Mouse (Mus musculus) testis, adult 2 months (tissue): ENCODE results near the gene Kremen1. TPM values are rescaled to one million over a fixed set of nuclear protein-coding genes. Genes with fewer than 3 reads are reported as not detected.

Experiments used
- H3K27ac ChIP-seq: fragments of 200-500 bp; 2 replicates; pipeline ENCODE4 v1.5.1; 2012; ENCODE audit warnings: low read depth, low read length; ENCODE audit not compliant: control insufficient read depth, insufficient read depth
- H3K27me3 ChIP-seq: fragments of 200-500 bp; 2 replicates; pipeline ENCODE4 v1.6.1; 2012; ENCODE audit warnings: mild to moderate bottlenecking, low read length, moderate library complexity; ENCODE audit not compliant: control insufficient read depth, insufficient read depth
- H3K36me3 ChIP-seq: fragments of 200-500 bp; 2 replicates; pipeline ENCODE4 v1.6.1; 2012; ENCODE audit warnings: mild to moderate bottlenecking, low read length; ENCODE audit not compliant: control insufficient read depth, insufficient read depth
- H3K4me1 ChIP-seq: fragments of 200-500 bp; 2 replicates; pipeline ENCODE4 v1.6.1; 2012; ENCODE audit warnings: low read length; ENCODE audit not compliant: control insufficient read depth, insufficient read depth
- H3K4me3 ChIP-seq: fragments of 200-500 bp; 2 replicates; pipeline ENCODE4 v1.5.1; 2012; ENCODE audit warnings: low read depth, mild to moderate bottlenecking, low read length, moderate library complexity, mixed read lengths; ENCODE audit not compliant: control insufficient read depth
- CTCF ChIP-seq: fragments of 200-500 bp; IDR thresholded peaks from 2 replicates; pipeline ENCODE4 v1.5.1; 2012; ENCODE audit warnings: low read depth, mild to moderate bottlenecking, inconsistent platforms, low read length, moderate library complexity; ENCODE audit not compliant: control insufficient read depth, insufficient read depth, insufficient replicate concordance
- POLR2A ChIP-seq: fragments of 200-500 bp; IDR thresholded peaks from 2 replicates; pipeline ENCODE4 v1.6.1; 2012; ENCODE audit warnings: low read depth, mild to moderate bottlenecking, inconsistent platforms, low read length, moderate library complexity; ENCODE audit not compliant: control insufficient read depth
- polyA plus RNA-seq: library from polyadenylated mRNA; depleted of rRNA; stranded (reverse); fragments of >200 nt; gene quantifications from 2 replicates; pipeline ENCODE4 v1.2.3, GENCODE M21; 2012

Gene Kremen1
- polyA plus RNA-seq, 1 experiment: 13.5 TPM

DNA sequence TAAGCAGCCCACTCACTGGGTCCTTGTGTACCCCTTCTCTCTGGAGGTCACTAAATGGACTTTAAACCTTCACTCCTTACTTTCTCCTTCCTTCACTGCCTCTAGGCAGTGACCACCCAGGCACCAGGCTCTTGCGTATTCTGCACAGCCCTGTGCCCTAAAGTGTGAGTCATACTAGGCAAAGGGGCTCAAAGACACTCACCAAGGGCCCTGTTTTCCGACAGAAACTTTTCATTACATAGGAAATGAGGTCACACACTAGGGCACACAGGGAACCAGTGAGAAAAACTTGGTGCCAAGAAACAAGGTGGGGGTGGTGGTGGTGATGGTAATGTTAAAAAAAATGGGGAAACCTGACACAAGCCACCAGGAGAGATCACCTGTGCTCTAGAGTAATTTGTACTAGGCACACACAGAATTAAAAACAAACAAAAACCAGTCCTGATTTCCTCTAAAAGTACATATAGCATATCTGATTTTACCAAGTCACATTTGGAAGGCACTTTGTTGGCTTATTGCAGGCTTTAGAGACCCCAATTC is 35.3 kb upstream of the Kremen1 start:
- TF ChIP-seq POLR2A (no peak), CTCF (no peak)
- Histone ChIP-seq H3K27ac (no peak overlapping the region), H3K4me3 (no peak overlapping the region), H3K4me1 (no peaks in the 10 kb centered on the region), H3K27me3 (no peaks in the 10 kb centered on the region), H3K36me3 (no peaks in the 10 kb centered on the region)

DNA sequence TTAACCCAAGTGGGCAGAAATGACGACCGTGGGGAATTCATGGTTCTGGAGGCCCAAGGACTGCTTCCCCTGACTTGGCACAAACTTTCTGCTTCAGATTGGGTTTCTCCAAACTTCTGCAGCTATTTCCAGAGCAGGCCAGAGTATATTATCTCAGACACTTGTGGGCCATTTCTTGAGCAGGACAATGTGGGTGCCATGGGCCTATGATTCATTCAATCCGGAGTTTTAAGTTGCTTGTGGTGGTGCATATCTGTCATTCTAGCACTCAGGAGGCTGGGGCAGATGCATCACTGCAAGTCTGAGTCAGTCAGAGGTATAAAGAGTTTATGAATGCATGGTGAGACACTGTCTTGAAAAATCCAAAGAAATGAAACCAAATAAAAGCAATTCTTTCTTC is 33.4 kb upstream of the Kremen1 start:
- H3K4me3 ChIP-seq: no peak overlapping the region
- TF ChIP-seq POLR2A (no peak), CTCF (no peak)
- no peak overlapping the region for H3K27ac ChIP-seq
- H3K36me3 ChIP-seq: no peaks in the 10 kb centered on the region
- H3K27me3 ChIP-seq: no peaks in the 10 kb centered on the region
- H3K4me1 ChIP-seq: no peaks in the 10 kb centered on the region

DNA sequence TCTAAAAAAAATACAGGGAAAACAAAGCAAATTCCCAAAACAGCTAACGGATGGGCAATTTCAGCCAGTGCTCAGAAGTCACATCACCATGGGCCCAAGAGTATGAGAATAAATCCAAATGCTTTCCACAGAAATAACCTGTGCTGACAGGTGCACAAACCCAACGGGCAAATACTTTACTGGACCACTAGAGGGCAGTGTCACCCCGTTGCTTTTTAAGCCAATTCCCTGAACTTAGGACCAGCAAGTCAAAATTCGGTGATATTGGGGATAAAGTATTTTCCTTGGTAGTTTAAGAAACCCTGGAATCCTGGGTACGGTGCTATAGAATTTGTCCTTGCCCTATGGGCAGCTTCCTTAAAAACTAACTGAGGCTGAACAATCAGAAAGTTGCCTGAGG is 29.3 kb upstream of the Kremen1 start:
- 0 out of 2 replicates have a peak, but pooled peaks cover 3% of the 10 kb centered on the region for H3K36me3 ChIP-seq
- H3K4me3 ChIP-seq: no peak overlapping the region
- no peak; the same call in 1 of the 2 replicates for TF ChIP-seq CTCF
- TF ChIP-seq POLR2A: no peak
- no peaks in the 10 kb centered on the region for H3K4me1 ChIP-seq
- H3K27me3 ChIP-seq: no peaks in the 10 kb centered on the region
- H3K27ac ChIP-seq: no peak overlapping the region

DNA sequence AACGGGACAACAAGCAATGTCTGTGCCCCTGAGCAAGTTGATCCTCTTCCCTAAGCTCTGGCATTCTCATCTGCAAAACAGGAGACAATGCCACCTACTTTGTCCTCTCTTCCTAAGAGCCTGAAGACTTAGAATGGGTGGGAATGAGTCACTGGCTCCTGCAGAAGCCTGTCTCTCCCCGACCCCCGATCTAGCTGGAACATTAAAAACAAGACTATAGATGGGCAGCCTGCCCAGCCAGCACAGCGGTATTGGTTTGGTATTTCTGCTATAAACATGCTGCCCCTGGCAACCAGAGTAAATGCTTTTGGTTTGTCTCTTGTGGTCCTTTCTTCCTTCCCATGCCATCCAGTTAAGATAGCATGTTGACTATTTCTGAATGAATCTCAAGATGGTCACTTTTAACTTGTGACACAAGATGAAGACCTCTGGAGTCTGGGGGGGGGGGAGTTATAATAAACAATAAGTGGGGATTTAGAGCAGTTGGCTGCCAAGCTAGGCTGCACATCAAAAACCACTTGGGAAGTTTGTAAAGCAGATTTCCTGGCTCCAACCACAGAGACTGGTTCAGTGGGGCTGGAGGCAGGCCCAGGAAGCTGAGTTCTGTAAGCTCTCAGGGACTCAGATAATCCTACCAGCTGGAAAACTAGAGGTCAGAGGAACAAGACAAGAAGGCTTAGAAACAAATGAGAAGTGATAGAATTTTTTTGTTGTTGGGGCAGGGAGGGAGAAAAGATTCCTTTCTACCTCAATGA is 28.6 kb upstream of the Kremen1 start:
- Histone ChIP-seq H3K27ac (no peak overlapping the region), H3K36me3 (0 out of 2 replicates have a peak, but pooled peaks cover 3% of the 10 kb centered on the region), H3K4me1 (no peaks in the 10 kb centered on the region), H3K27me3 (no peaks in the 10 kb centered on the region), H3K4me3 (no peak overlapping the region)
- no peak for TF ChIP-seq CTCF
- no peak for TF ChIP-seq POLR2A

DNA sequence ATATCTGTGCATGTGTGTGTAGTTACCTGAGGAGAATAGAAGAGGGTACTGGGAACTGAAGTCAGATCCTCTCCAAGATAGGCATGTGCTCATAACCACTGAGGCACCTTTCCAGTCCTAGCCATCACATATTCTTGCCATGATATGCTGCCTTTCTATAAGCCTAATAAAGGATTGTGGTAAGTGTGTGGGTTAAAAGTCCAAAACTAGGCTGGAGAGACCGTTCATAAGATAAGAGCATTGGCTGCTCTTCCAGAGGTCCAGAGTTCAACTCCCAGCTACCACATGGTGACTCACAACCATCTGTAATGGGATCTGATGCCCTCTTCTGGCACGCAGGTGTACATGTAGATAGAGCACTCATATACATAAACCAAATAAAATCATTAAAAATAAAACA is 22.6 kb upstream of the Kremen1 start:
- TF ChIP-seq CTCF (no peak), POLR2A (no peak)
- Histone ChIP-seq H3K4me3 (no peak overlapping the region), H3K27ac (no peak overlapping the region), H3K27me3 (no peaks in the 10 kb centered on the region), H3K36me3 (peaks cover 9% of the 10 kb centered on the region; the same call in 1 of the 2 replicates), H3K4me1 (no peaks in the 10 kb centered on the region)

- no peaks in the 10 kb centered on the region for H3K4me1 ChIP-seq
- H3K27ac ChIP-seq: no peak overlapping the region
- peaks cover 7% of the 10 kb centered on the region; the same call in 1 of the 2 replicates for H3K36me3 ChIP-seq
- TF ChIP-seq POLR2A (no peak), CTCF (no peak)
- no peak overlapping the region for H3K4me3 ChIP-seq
- H3K27me3 ChIP-seq: no peaks in the 10 kb centered on the region
Measured at GRCm38 (mm10) chr11:5280932-5281331, 19.6 kb upstream of the Kremen1 start.

- Histone ChIP-seq H3K27ac (no peak overlapping the region), H3K4me1 (no peaks in the 10 kb centered on the region), H3K36me3 (peaks cover 6% of the 10 kb centered on the region; the same call in 1 of the 2 replicates), H3K27me3 (no peaks in the 10 kb centered on the region), H3K4me3 (no peak overlapping the region)
- TF ChIP-seq POLR2A (no peak), CTCF (no peak)
Measured at GRCm38 (mm10) chr11:5278463-5278862, 17.1 kb upstream of the Kremen1 start.

DNA sequence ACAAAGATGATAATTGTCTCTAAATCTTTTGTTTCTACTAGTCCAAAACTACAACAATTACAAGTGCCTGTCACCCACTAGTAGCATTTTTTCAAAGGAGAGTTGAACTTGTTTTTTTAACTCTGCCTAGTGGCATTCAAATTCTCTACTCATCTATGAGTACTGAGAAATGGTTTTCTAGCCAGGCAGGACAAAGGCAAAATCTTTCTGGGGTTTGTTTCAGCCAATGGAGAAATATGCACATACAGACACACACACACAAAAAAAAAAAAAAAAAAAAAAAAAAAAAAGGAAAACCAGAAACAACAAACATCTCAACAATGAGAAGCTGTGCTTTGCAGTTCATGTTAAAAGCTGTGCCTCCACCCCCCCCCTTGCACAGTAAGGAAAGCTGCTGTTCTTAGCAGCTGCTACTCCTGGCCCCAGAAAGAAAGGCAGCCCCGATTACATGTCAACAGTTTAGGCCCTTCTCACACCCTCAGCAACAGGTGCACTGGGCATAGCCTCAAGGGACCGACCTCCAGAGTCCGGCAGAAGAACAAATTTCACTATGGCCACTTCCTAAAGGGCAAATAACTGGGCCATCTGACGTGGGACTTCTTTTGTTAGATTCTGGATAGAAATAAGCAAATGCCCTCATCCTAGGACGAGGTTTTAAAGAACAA is 16.1 kb upstream of the Kremen1 start:
- H3K27me3 ChIP-seq: no peaks in the 10 kb centered on the region
- TF ChIP-seq CTCF: no peak
- TF ChIP-seq POLR2A: no peak
- peaks cover 4% of the 10 kb centered on the region; the same call in 1 of the 2 replicates for H3K36me3 ChIP-seq
- no peaks in the 10 kb centered on the region for H3K4me1 ChIP-seq
- no peak overlapping the region for H3K27ac ChIP-seq
- H3K4me3 ChIP-seq: no peak overlapping the region
